Mouse (Mus musculus) liver, embryonic 16.5 days (tissue): ENCODE results near the gene Cwc22. TPM values are rescaled to one million over a fixed set of nuclear protein-coding genes. Genes with fewer than 3 reads are reported as not detected.

ENCODE experiments used
- ATAC-seq: fragments of 200-750 bp; cut with Nextera tagmentation; 2 replicates; pipeline ENCODE4 v1.8.0; 2017; ENCODE audit warnings: low read depth, mild to moderate bottlenecking, moderate number of reproducible peaks, moderate library complexity
- H3K27ac ChIP-seq: fragments of 300-500 bp; sonication (generic); 2 replicates; pipeline ENCODE4 v1.5.1; 2014; ENCODE audit warnings: mild to moderate bottlenecking, low read length
- H3K27me3 ChIP-seq: fragments of 300-500 bp; sonication (generic); 2 replicates; pipeline ENCODE4 v1.6.1; 2014; ENCODE audit warnings: low read depth, low read length, mixed read lengths; ENCODE audit not compliant: control insufficient read depth, insufficient read depth
- H3K36me3 ChIP-seq: fragments of 300-500 bp; sonication (generic); 2 replicates; pipeline ENCODE4 v1.6.1; 2014; ENCODE audit warnings: mild to moderate bottlenecking; ENCODE audit not compliant: control insufficient read depth, insufficient read depth
- H3K4me1 ChIP-seq: fragments of 300-500 bp; sonication (generic); 2 replicates; pipeline ENCODE4 v1.6.1; 2014; ENCODE audit warnings: low read depth, low read length, mixed read lengths; ENCODE audit not compliant: control insufficient read depth
- H3K4me2 ChIP-seq: fragments of 300-500 bp; sonication (generic); 2 replicates; pipeline ENCODE4 v1.6.1; 2014; ENCODE audit warnings: low read depth, low read length, mixed read lengths
- H3K4me3 ChIP-seq: fragments of 300-500 bp; sonication (generic); 2 replicates; pipeline ENCODE4 v1.5.1; 2014; ENCODE audit warnings: low read depth, mild to moderate bottlenecking, low read length
- H3K9ac ChIP-seq: fragments of 300-500 bp; sonication (generic); 2 replicates; pipeline ENCODE4 v1.6.1; 2014; ENCODE audit warnings: low read depth, low read length
- H3K9me3 ChIP-seq: fragments of 300-500 bp; sonication (generic); replicated peaks from 2 replicates; pipeline ENCODE4 v1.6.1; 2016; ENCODE audit warnings: low read length; ENCODE audit not compliant: control insufficient read depth
- WGBS: fragments of 180-500 bp; shearing (Covaris S2); extraction: QIAGEN DNeasy Blood & Tissue Kit; methylation state at CpG from one replicate; pipeline ENCODE4 v1.1.7; 2014; ENCODE audit not compliant: insufficient replicate concordance; 5-methylcytosine and 5-hydroxymethylcytosine counted together
- polyA plus RNA-seq: library from polyadenylated mRNA; unstranded; fragments of >200 nt; fragmentation: Nextera tagmentation; extraction: Ambion mirVana; gene quantifications from 2 replicates; pipeline ENCODE4 v1.2.1, GENCODE M21; 2015

The Cwc22 gene
- polyA plus RNA-seq: 10.3 and 11.7 TPM in 2 replicates

DNA sequence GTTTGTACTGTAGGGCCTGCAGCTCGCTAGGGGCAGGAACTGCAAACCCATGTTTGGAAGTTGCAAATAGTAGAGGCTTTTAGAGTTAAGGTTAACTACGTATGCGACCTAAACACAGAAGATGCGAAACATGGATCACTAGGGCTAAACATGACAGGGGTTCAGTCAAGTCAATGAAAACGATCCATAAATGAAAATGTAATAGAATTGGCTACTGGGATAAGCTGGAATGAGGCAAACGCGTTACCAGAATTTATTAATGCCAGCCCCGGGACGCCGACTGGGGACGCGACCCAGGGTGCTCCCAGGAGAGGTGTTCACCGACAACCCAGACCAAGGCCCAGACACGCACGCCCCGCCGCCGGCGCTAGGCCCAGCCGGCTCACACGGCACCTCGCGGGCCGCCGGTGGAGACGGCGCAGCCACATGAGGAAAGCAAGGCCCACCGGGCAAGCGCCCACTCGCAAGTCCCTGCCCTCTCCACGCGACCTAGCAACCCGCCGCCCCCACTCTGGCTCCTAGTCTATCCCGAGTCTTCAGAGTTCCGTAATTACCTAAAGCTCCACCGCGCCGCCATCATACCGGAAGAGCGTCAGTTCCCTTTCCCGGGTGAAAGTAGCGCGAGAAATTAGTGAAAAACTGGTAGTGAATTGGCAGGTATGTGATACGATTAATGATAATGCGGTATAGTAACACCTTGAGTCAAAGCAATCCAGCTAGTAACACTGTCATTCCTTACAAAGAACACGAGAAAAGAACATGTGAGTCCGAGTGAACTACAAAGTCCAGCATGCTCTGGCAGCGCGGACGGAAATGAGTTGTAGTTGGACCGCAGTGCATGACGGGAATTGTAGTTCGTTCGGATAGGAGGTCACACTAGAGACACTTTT is at the start of gene Cwc22:
TSS of gene Cwc22 (minus strand) at position 780 of the 890 bp plus-strand sequence.
- Histone ChIP-seq H3K4me3 (peak within 1 kb of the TSS; percentile 81), H3K36me3 (no peaks in the 10 kb centered on the region), H3K4me1 (peaks cover 5% of the 10 kb centered on the region), H3K4me2 (peak within 1 kb of the TSS; percentile 77), H3K9me3 (no peaks in the 10 kb centered on the region), H3K9ac (peak within 1 kb of the TSS; percentile 83), H3K27ac (peak within 1 kb of the TSS; percentile 17; the same call in 1 of the 2 replicates), H3K27me3 (no peaks in the 10 kb centered on the region)
- under 1% methylated on average over 55 of the region's 55 CpGs for WGBS
- peak; percentile 91 for ATAC-seq

DNA sequence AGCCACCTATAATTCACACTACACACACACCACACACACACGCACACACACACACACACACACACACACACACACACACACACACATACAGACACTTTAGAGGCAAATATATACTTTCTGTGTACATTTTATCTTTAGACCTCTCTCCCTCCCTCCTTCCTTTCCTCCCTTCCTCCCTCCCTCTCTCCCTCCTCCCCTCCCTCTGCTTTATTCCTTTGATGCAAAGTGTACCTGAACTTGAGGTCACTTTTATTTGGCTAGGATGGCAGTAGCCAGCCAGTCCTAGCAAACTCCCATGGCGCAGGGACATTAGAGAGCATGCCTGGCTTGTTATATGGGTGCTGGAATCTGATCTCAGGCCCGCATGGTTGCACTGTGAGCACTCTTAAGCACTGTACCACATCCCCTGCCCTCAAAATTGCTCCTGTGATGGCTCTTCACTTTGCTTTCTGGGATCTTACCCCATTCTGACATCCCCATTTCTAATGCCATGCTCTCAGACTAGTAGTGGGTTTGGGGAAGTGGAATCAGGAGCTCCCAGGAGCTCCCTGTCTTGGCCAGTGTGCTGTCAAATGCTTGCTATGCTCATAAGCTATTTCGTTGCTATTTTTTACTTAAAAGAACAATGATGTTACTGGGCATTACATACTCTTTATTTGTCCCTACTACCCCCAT is 47.7 kb upstream of the Cwc22 start:
- ATAC-seq: no peak
- 48% methylated on average over 4 of the region's 4 CpGs for WGBS
- no peaks in the 10 kb centered on the region for H3K9me3 ChIP-seq
- H3K27me3 ChIP-seq: no peaks in the 10 kb centered on the region
- H3K4me2 ChIP-seq: no peak overlapping the region
- H3K9ac ChIP-seq: no peak overlapping the region
- no peak overlapping the region for H3K27ac ChIP-seq
- H3K36me3 ChIP-seq: no peaks in the 10 kb centered on the region
- no peak overlapping the region for H3K4me3 ChIP-seq
- H3K4me1 ChIP-seq: no peaks in the 10 kb centered on the region

DNA sequence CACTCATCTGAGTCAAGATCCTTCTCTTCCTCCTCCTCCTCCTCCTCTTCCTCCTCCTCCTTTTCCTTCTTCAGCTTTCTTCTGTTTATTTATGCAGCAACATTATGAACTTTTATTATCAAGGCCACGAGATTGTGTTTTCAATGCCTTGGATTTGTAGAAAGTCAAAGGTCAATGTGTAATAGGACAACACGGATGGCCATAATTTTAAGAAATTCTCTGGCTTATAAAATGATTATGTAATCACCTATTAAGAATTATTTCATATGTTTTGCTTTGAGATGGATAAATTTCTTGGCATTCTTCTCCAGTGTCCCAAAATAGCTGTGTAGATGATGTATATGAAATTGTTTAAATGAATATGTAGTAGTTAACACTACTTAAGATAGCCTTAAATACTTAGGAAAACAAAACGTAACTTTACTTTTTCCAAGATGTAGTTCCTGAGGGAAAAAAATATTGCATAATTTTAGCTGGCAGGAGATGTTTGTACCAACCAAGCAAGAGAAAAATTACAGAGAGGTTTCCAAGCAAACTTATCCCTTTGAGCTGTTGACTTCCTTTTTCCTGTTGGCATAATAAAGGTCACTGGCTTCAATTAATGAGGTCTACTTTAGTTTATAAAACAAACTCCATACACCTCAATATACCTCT is 46.9 kb upstream of the Cwc22 start:
- Histone ChIP-seq H3K4me3 (no peak overlapping the region), H3K4me1 (no peaks in the 10 kb centered on the region), H3K4me2 (no peak overlapping the region), H3K9ac (no peak overlapping the region), H3K9me3 (no peaks in the 10 kb centered on the region), H3K27me3 (no peaks in the 10 kb centered on the region), H3K27ac (no peak overlapping the region), H3K36me3 (no peaks in the 10 kb centered on the region)
- ATAC-seq: no peak
- WGBS: 44% methylated on average over 3 of the region's 3 CpGs

DNA sequence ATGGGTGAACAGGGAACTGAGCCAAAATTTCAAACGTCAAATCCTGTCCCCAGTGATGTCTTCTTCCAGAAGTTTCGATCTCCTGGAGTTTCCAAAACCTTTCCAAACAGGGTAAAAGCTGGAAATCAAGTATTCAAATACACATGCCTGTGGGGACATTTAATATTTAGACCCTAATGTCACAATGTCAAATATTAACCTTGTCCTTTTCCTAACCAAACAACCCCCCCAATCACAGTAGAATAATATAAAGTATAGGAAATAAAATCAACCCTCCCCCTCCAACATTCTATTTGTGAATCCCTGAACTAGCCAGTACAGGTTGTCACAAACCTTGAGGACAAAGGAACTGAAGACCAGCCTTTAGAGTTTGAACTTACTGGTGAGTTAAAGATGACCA is 44.6 kb upstream of the Cwc22 start:
- no peaks in the 10 kb centered on the region for H3K27me3 ChIP-seq
- 35% methylated on average over 2 of the region's 2 CpGs for WGBS
- H3K9me3 ChIP-seq: no peaks in the 10 kb centered on the region

DNA sequence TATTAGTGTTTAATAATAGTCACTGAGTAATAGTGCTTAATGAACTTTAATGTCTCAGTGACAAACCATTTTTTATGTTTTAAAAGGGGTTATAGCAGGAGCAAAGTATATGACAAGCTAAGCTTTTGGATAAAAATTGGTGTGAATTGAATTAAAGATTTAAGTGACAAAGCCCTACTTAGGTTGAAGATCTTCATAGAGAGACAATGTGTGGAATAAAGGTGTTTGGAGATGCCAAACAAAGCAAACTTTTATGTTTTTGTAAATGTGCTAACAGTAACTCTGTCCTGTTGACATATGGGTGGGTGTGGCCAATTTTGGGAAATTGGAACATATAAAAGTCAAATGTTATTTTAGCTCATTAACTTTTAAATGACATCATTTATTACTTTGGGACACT is 43.9 kb upstream of the Cwc22 start:
- H3K4me2 ChIP-seq: no peak overlapping the region

More for the DNA sequence above, 44.6 kb upstream of the Cwc22 start:
- H3K27ac ChIP-seq: no peak overlapping the region
- H3K4me1 ChIP-seq: no peaks in the 10 kb centered on the region
- no peaks in the 10 kb centered on the region for H3K36me3 ChIP-seq
- H3K4me2 ChIP-seq: no peak overlapping the region
- H3K9ac ChIP-seq: no peak overlapping the region
- ATAC-seq: no peak
- H3K4me3 ChIP-seq: no peak overlapping the region

DNA sequence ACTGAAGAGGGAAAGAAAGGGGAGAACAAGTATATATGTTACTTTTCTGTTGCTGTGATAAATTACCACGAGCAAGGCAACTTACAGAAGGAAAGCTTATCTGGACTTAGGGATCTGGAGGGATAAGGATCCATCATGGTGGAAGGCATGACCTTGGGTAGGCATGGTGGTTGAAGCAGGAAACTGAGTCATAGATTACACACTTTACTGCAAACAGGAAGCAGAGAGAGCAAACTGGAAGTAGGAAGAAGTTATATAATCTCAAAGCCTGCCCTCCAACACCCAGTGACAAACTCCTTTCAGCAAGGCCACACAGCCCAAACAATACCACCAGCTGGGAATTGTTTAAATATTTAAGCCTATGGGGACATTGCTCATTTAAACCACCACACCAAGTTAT is 43.2 kb upstream of the Cwc22 start:
- no peak overlapping the region for H3K4me2 ChIP-seq
- 43% methylated on average over 1 of the region's 1 CpGs for WGBS
- H3K9me3 ChIP-seq: no peaks in the 10 kb centered on the region
- H3K27ac ChIP-seq: no peak overlapping the region
- H3K27me3 ChIP-seq: no peaks in the 10 kb centered on the region
- H3K4me1 ChIP-seq: no peaks in the 10 kb centered on the region
- no peak overlapping the region for H3K4me3 ChIP-seq
- no peak for ATAC-seq
- H3K9ac ChIP-seq: no peak overlapping the region
- H3K36me3 ChIP-seq: no peaks in the 10 kb centered on the region

More for the DNA sequence above, 43.9 kb upstream of the Cwc22 start:
- no peak overlapping the region for H3K27ac ChIP-seq
- no peaks in the 10 kb centered on the region for H3K36me3 ChIP-seq
- no peaks in the 10 kb centered on the region for H3K27me3 ChIP-seq
- ATAC-seq: no peak
- no peak overlapping the region for H3K4me3 ChIP-seq
- H3K4me1 ChIP-seq: no peaks in the 10 kb centered on the region
- H3K9me3 ChIP-seq: no peaks in the 10 kb centered on the region
- no peak overlapping the region for H3K9ac ChIP-seq

DNA sequence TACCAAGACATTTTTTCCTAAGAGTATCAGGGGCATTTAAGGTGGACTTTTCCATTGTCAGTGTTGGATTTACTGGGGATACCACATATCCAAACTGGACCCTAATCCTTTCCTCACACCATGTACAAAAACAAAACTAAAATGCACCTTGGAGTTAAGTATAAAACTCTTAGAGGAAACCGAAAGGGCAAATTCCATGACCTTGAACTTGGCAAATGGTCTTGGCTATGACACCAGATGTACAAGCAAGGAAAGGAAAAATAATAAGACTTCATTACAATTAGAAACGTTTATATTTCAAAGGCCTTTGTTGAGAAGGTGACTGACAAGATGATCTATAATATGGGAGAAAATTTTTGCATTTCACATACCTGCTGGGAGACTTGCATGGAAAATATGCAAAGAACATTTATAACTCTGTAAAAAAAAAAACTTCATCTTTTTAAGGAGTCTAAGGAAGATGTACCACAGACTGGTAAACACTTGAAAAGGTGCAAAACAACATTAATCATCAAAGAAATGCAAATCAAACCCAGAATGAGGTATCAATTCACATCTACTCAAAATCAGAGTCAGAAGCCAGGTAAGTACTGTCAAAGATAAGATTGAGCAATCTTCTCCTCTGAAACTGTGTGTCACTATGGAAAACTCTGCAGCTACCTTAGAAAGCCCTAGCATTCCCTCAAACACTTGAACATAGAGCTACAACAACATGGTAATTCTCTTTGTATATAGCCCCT is 40.0 kb upstream of the Cwc22 start:
- ATAC-seq: no peak
- no peaks in the 10 kb centered on the region for H3K27me3 ChIP-seq
- no peaks in the 10 kb centered on the region for H3K4me1 ChIP-seq
- no peak overlapping the region for H3K9ac ChIP-seq
- no peaks in the 10 kb centered on the region for H3K36me3 ChIP-seq
- H3K9me3 ChIP-seq: no peaks in the 10 kb centered on the region
- H3K27ac ChIP-seq: no peak overlapping the region
- WGBS: 36% methylated on average over 2 of the region's 2 CpGs
- no peak overlapping the region for H3K4me2 ChIP-seq
- no peak overlapping the region for H3K4me3 ChIP-seq

DNA sequence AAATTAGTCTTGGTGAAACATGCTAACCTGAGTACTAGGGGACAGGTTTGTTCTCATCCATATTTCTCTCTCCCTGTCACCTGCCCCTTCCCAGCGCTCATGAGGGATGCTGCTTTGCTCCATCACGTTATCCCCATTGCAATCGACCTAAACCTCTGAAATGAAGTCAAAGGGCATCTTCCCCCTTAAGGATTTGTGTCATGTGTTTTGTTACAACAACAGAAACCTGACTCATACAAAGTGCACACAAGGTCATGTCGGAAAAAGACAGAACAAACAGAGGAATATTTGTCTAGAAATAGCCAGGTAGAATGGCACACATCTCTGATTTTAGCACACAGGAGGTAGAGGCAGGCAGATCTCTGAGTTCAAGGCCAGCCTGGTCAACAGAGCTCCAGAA is 38.0 kb upstream of the Cwc22 start:
- H3K36me3 ChIP-seq: no peaks in the 10 kb centered on the region
- H3K4me1 ChIP-seq: no peaks in the 10 kb centered on the region
- no peaks in the 10 kb centered on the region for H3K27me3 ChIP-seq
- H3K9ac ChIP-seq: no peak overlapping the region
- no peak overlapping the region for H3K4me2 ChIP-seq
- H3K9me3 ChIP-seq: no peaks in the 10 kb centered on the region
- no peak overlapping the region for H3K27ac ChIP-seq
- no peak overlapping the region for H3K4me3 ChIP-seq
- no peak for ATAC-seq
- 52% methylated on average over 4 of the region's 4 CpGs for WGBS
